Mouse (Mus musculus): ENCODE data around the gene Sema3e. TPM values are rescaled to one million over a fixed set of nuclear protein-coding genes. Genes with fewer than 3 reads are reported as not detected.
A peak's percentile ranks its signal among the peaks of the same experiment; 100 is the strongest.

Sema3e gene
- total and polyA plus RNA-seq, 2 experiments from 2014 or later: 3.5 to 3.6 TPM

- Histone ChIP-seq H3K4me3 (ENCODE audit: low read length) (no peak overlapping the region), H3K9me3 (ENCODE audit: low read length) (no peaks in the 10 kb centered on the region), H3K27me3 (ENCODE audit: insufficient read depth, low read length) (no peaks in the 10 kb centered on the region), H3K27ac (no peak overlapping the region), H3K36me3 (ENCODE audit: insufficient read depth, low read length) (no peaks in the 10 kb centered on the region), H3K9ac (replicated peaks; ENCODE audit: low read length) (no peak overlapping the region), H3K4me2 (ENCODE audit: low read depth, low read length) (no peak overlapping the region), H3K4me1 (ENCODE audit: insufficient read depth, low read length) (no peaks in the 10 kb centered on the region)
- WGBS: 87% methylated on average over 1 of the region's 1 CpGs
- no peak for DNase-seq (ENCODE audit: low spot score)
- ATAC-seq: no peak
- TF ChIP-seq CTCF (IDR thresholded peaks at IDR 0.05; ENCODE audit: low read depth): no peak
Observed at GRCm38 (mm10) chr5:14138725-14139124, 113.6 kb downstream of the Sema3e start.

GRCm38 (mm10) chr5:14162579-14162978 lies 137.5 kb downstream of the Sema3e start:
- ATAC-seq: no peak
- no peaks in the 10 kb centered on the region for H3K27me3 ChIP-seq (ENCODE audit: insufficient read depth, low read length)
- DNase-seq (ENCODE audit: low spot score): peak; percentile 23
- H3K4me2 ChIP-seq (ENCODE audit: low read depth, low read length): no peak overlapping the region
- no peak for TF ChIP-seq CTCF (IDR thresholded peaks at IDR 0.05; ENCODE audit: low read depth)
- 51% methylated on average over 5 of the region's 5 CpGs for WGBS
- no peaks in the 10 kb centered on the region for H3K36me3 ChIP-seq (ENCODE audit: insufficient read depth, low read length)
- H3K4me3 ChIP-seq (ENCODE audit: low read length): no peak overlapping the region
- no peaks in the 10 kb centered on the region for H3K9me3 ChIP-seq (ENCODE audit: low read length)
- H3K9ac ChIP-seq (replicated peaks; ENCODE audit: low read length): no peak overlapping the region
- no peak overlapping the region for H3K27ac ChIP-seq
- no peaks in the 10 kb centered on the region for H3K4me1 ChIP-seq (ENCODE audit: insufficient read depth, low read length)

GRCm38 (mm10) chr5:14163280-14163679 lies 138.2 kb downstream of the Sema3e start:
- TF ChIP-seq CTCF (IDR thresholded peaks at IDR 0.05; ENCODE audit: low read depth): no peak

GRCm38 (mm10) chr5:14167776-14168175 lies 142.7 kb downstream of the Sema3e start:
- no peaks in the 10 kb centered on the region for H3K36me3 ChIP-seq (ENCODE audit: insufficient read depth, low read length)
- no peaks in the 10 kb centered on the region for H3K4me1 ChIP-seq (ENCODE audit: insufficient read depth, low read length)
- no peak overlapping the region for H3K4me2 ChIP-seq (ENCODE audit: low read depth, low read length)
- no peak overlapping the region for H3K9ac ChIP-seq (replicated peaks; ENCODE audit: low read length)
- ATAC-seq (no peak), DNase-seq (ENCODE audit: low spot score) (no peak)
- TF ChIP-seq CTCF (IDR thresholded peaks at IDR 0.05; ENCODE audit: low read depth): no peak
- WGBS: 68% methylated on average over 3 of the region's 3 CpGs
- H3K9me3 ChIP-seq (ENCODE audit: low read length): no peaks in the 10 kb centered on the region
- no peaks in the 10 kb centered on the region for H3K27me3 ChIP-seq (ENCODE audit: insufficient read depth, low read length)
- no peak overlapping the region for H3K4me3 ChIP-seq (ENCODE audit: low read length)
- H3K27ac ChIP-seq: no peak overlapping the region

More at GRCm38 (mm10) chr5:14163280-14163679, 138.2 kb downstream of the Sema3e start:
- Histone ChIP-seq H3K36me3 (ENCODE audit: insufficient read depth, low read length) (no peaks in the 10 kb centered on the region), H3K9ac (replicated peaks; ENCODE audit: low read length) (no peak overlapping the region), H3K4me2 (ENCODE audit: low read depth, low read length) (no peak overlapping the region), H3K9me3 (ENCODE audit: low read length) (no peaks in the 10 kb centered on the region), H3K27me3 (ENCODE audit: insufficient read depth, low read length) (no peaks in the 10 kb centered on the region), H3K4me1 (ENCODE audit: insufficient read depth, low read length) (no peaks in the 10 kb centered on the region), H3K4me3 (ENCODE audit: low read length) (no peak overlapping the region), H3K27ac (no peak overlapping the region)
- 76% methylated on average over 3 of the region's 3 CpGs for WGBS
- DNase-seq (ENCODE audit: low spot score): no peak
- no peak for ATAC-seq

- Histone ChIP-seq H3K9me3 (ENCODE audit: low read length) (no peaks in the 10 kb centered on the region), H3K27ac (no peak overlapping the region), H3K4me2 (ENCODE audit: low read depth, low read length) (no peak overlapping the region), H3K9ac (replicated peaks; ENCODE audit: low read length) (no peak overlapping the region), H3K4me1 (ENCODE audit: insufficient read depth, low read length) (no peaks in the 10 kb centered on the region), H3K36me3 (ENCODE audit: insufficient read depth, low read length) (no peaks in the 10 kb centered on the region), H3K4me3 (ENCODE audit: low read length) (no peak overlapping the region), H3K27me3 (ENCODE audit: insufficient read depth, low read length) (no peaks in the 10 kb centered on the region)
- ATAC-seq: no peak
- 70% methylated on average over 10 of the region's 10 CpGs for WGBS
- no peak for TF ChIP-seq CTCF (IDR thresholded peaks at IDR 0.05; ENCODE audit: low read depth)
- DNase-seq (ENCODE audit: low spot score): no peak
Observed at GRCm38 (mm10) chr5:14173355-14174183, 148.5 kb downstream of the Sema3e start.

- H3K4me2 ChIP-seq (ENCODE audit: low read depth, low read length): no peak overlapping the region
- no peak for ATAC-seq
- DNase-seq (ENCODE audit: low spot score): no peak
- H3K27me3 ChIP-seq (ENCODE audit: insufficient read depth, low read length): no peaks in the 10 kb centered on the region
- 92% methylated on average over 10 of the region's 10 CpGs for WGBS
- no peaks in the 10 kb centered on the region for H3K4me1 ChIP-seq (ENCODE audit: insufficient read depth, low read length)
- H3K9me3 ChIP-seq (ENCODE audit: low read length): no peaks in the 10 kb centered on the region
- H3K27ac ChIP-seq: no peak overlapping the region
- H3K4me3 ChIP-seq (ENCODE audit: low read length): no peak overlapping the region
- TF ChIP-seq CTCF (IDR thresholded peaks at IDR 0.05; ENCODE audit: low read depth): no peak
- H3K36me3 ChIP-seq (ENCODE audit: insufficient read depth, low read length): no peaks in the 10 kb centered on the region
- H3K9ac ChIP-seq (replicated peaks; ENCODE audit: low read length): no peak overlapping the region
Observed at GRCm38 (mm10) chr5:14180571-14180970, 155.5 kb downstream of the Sema3e start.

GRCm38 (mm10) chr5:14182156-14182555 lies 157.1 kb downstream of the Sema3e start:
- no peak for TF ChIP-seq CTCF (IDR thresholded peaks at IDR 0.05; ENCODE audit: low read depth)
- WGBS: 82% methylated on average over 11 of the region's 11 CpGs
- no peaks in the 10 kb centered on the region for H3K36me3 ChIP-seq (ENCODE audit: insufficient read depth, low read length)
- no peaks in the 10 kb centered on the region for H3K9me3 ChIP-seq (ENCODE audit: low read length)
- ATAC-seq (no peak), DNase-seq (ENCODE audit: low spot score) (no peak)
- no peaks in the 10 kb centered on the region for H3K27me3 ChIP-seq (ENCODE audit: insufficient read depth, low read length)
- H3K9ac ChIP-seq (replicated peaks; ENCODE audit: low read length): no peak overlapping the region
- no peak overlapping the region for H3K4me3 ChIP-seq (ENCODE audit: low read length)
- H3K4me2 ChIP-seq (ENCODE audit: low read depth, low read length): no peak overlapping the region
- no peaks in the 10 kb centered on the region for H3K4me1 ChIP-seq (ENCODE audit: insufficient read depth, low read length)
- H3K27ac ChIP-seq: no peak overlapping the region
